Mouse (Mus musculus): Measurements from ENCODE around the gene Rgs6. TPM values are rescaled to one million over a fixed set of nuclear protein-coding genes. Genes with fewer than 3 reads are reported as not detected.

Gene Rgs6
- polyA plus RNA-seq, 1 experiment from 2014 or later: 1.5 TPM

GRCm38 (mm10) chr12:83083427-83083826 lies 495.3 kb downstream of the Rgs6 start:
- Histone ChIP-seq H3K4me2 (replicated peaks; ENCODE audit: low read depth) (no peak overlapping the region), H3K36me3 (ENCODE audit: control insufficient read depth, insufficient read depth, low read length) (no peaks in the 10 kb centered on the region), H3K9ac (ENCODE audit: low read length) (no peak overlapping the region), H3K4me1 (replicated peaks; ENCODE audit: control insufficient read depth, insufficient read depth) (no peaks in the 10 kb centered on the region), H3K9me3 (ENCODE audit: control insufficient read depth, low read length) (no peaks in the 10 kb centered on the region), H3K27ac (replicated peaks) (no peak overlapping the region), H3K4me3 (ENCODE audit: low read depth, low read length) (no peak overlapping the region), H3K27me3 (ENCODE audit: control insufficient read depth, insufficient read depth, low read length) (no peaks in the 10 kb centered on the region)
- ATAC-seq (ENCODE audit: low FRiP score, low TSS enrichment) (0 out of 2 replicates have a peak, but pooled peaks have one; percentile 43), DNase-seq (ENCODE audit: low spot score) (no peak)
- TF ChIP-seq CTCF (IDR thresholded peaks at IDR 0.05; ENCODE audit: low read depth) (no peak), EP300 (optimal IDR thresholded peaks at IDR 0.05) (no peak)
- WGBS: 81% methylated on average over 3 of the region's 4 CpGs

GRCm38 (mm10) chr12:83084614-83085013 lies 496.5 kb downstream of the Rgs6 start:
- H3K36me3 ChIP-seq (ENCODE audit: control insufficient read depth, insufficient read depth, low read length): no peaks in the 10 kb centered on the region
- no peak overlapping the region for H3K4me2 ChIP-seq (replicated peaks; ENCODE audit: low read depth)
- H3K4me3 ChIP-seq (ENCODE audit: low read depth, low read length): no peak overlapping the region
- ATAC-seq (ENCODE audit: low FRiP score, low TSS enrichment) (no peak), DNase-seq (ENCODE audit: low spot score) (no peak)
- H3K27ac ChIP-seq (replicated peaks): no peak overlapping the region
- no peak overlapping the region for H3K9ac ChIP-seq (ENCODE audit: low read length)
- H3K4me1 ChIP-seq (replicated peaks; ENCODE audit: control insufficient read depth, insufficient read depth): no peaks in the 10 kb centered on the region
- no peaks in the 10 kb centered on the region for H3K27me3 ChIP-seq (ENCODE audit: control insufficient read depth, insufficient read depth, low read length)
- no peaks in the 10 kb centered on the region for H3K9me3 ChIP-seq (ENCODE audit: control insufficient read depth, low read length)
- TF ChIP-seq EP300 (optimal IDR thresholded peaks at IDR 0.05): no peak
- TF ChIP-seq CTCF (IDR thresholded peaks at IDR 0.05; ENCODE audit: low read depth): no peak
- WGBS: 88% methylated on average over 5 of the region's 5 CpGs

- TF ChIP-seq CTCF (IDR thresholded peaks at IDR 0.05; ENCODE audit: low read depth): no peak
- TF ChIP-seq EP300 (optimal IDR thresholded peaks at IDR 0.05): no peak
- Histone ChIP-seq H3K27ac (replicated peaks) (no peak overlapping the region), H3K36me3 (ENCODE audit: control insufficient read depth, insufficient read depth, low read length) (no peaks in the 10 kb centered on the region), H3K9ac (ENCODE audit: low read length) (no peak overlapping the region), H3K4me1 (replicated peaks; ENCODE audit: control insufficient read depth, insufficient read depth) (no peaks in the 10 kb centered on the region), H3K4me3 (ENCODE audit: low read depth, low read length) (no peak overlapping the region), H3K9me3 (ENCODE audit: control insufficient read depth, low read length) (no peaks in the 10 kb centered on the region), H3K27me3 (ENCODE audit: control insufficient read depth, insufficient read depth, low read length) (no peaks in the 10 kb centered on the region), H3K4me2 (replicated peaks; ENCODE audit: low read depth) (no peak overlapping the region)
- DNase-seq (ENCODE audit: low spot score) (no peak), ATAC-seq (ENCODE audit: low FRiP score, low TSS enrichment) (no peak)
- 80% methylated on average over 4 of the region's 4 CpGs for WGBS
Measured at GRCm38 (mm10) chr12:83087010-83087409, 498.9 kb downstream of the Rgs6 start.

GRCm38 (mm10) chr12:83087555-83087954 lies 499.5 kb downstream of the Rgs6 start:
- ATAC-seq (ENCODE audit: low FRiP score, low TSS enrichment): peak; percentile 74
- no peaks in the 10 kb centered on the region for H3K9me3 ChIP-seq (ENCODE audit: control insufficient read depth, low read length)
- TF ChIP-seq EP300 (optimal IDR thresholded peaks at IDR 0.05) (no peak), CTCF (IDR thresholded peaks at IDR 0.05; ENCODE audit: low read depth) (no peak)
- H3K27me3 ChIP-seq (ENCODE audit: control insufficient read depth, insufficient read depth, low read length): no peaks in the 10 kb centered on the region
- H3K36me3 ChIP-seq (ENCODE audit: control insufficient read depth, insufficient read depth, low read length): no peaks in the 10 kb centered on the region
- no peak overlapping the region for H3K4me2 ChIP-seq (replicated peaks; ENCODE audit: low read depth)
- 0 out of 2 replicates have a peak overlapping the region, but pooled peaks have one; percentile 24 for H3K27ac ChIP-seq (replicated peaks)
- peak; percentile 30 for DNase-seq (ENCODE audit: low spot score)
- 35% methylated on average over 7 of the region's 7 CpGs for WGBS
- H3K4me1 ChIP-seq (replicated peaks; ENCODE audit: control insufficient read depth, insufficient read depth): no peaks in the 10 kb centered on the region
- no peak overlapping the region for H3K9ac ChIP-seq (ENCODE audit: low read length)
- no peak overlapping the region for H3K4me3 ChIP-seq (ENCODE audit: low read depth, low read length)

GRCm38 (mm10) chr12:83092001-83092400 lies 503.9 kb downstream of the Rgs6 start:
- H3K4me1 ChIP-seq (replicated peaks; ENCODE audit: control insufficient read depth, insufficient read depth): no peaks in the 10 kb centered on the region
- H3K4me2 ChIP-seq (replicated peaks; ENCODE audit: low read depth): no peak overlapping the region
- no peak overlapping the region for H3K4me3 ChIP-seq (ENCODE audit: low read depth, low read length)
- H3K27ac ChIP-seq (replicated peaks): no peak overlapping the region
- 76% methylated on average over 7 of the region's 7 CpGs for WGBS
- no peak overlapping the region for H3K9ac ChIP-seq (ENCODE audit: low read length)
- no peak for TF ChIP-seq EP300 (optimal IDR thresholded peaks at IDR 0.05)
- H3K9me3 ChIP-seq (ENCODE audit: control insufficient read depth, low read length): no peaks in the 10 kb centered on the region
- DNase-seq (ENCODE audit: low spot score) (no peak), ATAC-seq (ENCODE audit: low FRiP score, low TSS enrichment) (no peak)
- no peaks in the 10 kb centered on the region for H3K36me3 ChIP-seq (ENCODE audit: control insufficient read depth, insufficient read depth, low read length)
- no peaks in the 10 kb centered on the region for H3K27me3 ChIP-seq (ENCODE audit: control insufficient read depth, insufficient read depth, low read length)

- Histone ChIP-seq H3K27me3 (ENCODE audit: control insufficient read depth, insufficient read depth, low read length) (no peaks in the 10 kb centered on the region), H3K9ac (ENCODE audit: low read length) (no peak overlapping the region), H3K4me1 (replicated peaks; ENCODE audit: control insufficient read depth, insufficient read depth) (no peaks in the 10 kb centered on the region), H3K9me3 (ENCODE audit: control insufficient read depth, low read length) (no peaks in the 10 kb centered on the region), H3K4me3 (ENCODE audit: low read depth, low read length) (no peak overlapping the region), H3K36me3 (ENCODE audit: control insufficient read depth, insufficient read depth, low read length) (no peaks in the 10 kb centered on the region), H3K27ac (replicated peaks) (no peak overlapping the region), H3K4me2 (replicated peaks; ENCODE audit: low read depth) (no peak overlapping the region)
- ATAC-seq (ENCODE audit: low FRiP score, low TSS enrichment) (no peak), DNase-seq (ENCODE audit: low spot score) (no peak)
- TF ChIP-seq EP300 (optimal IDR thresholded peaks at IDR 0.05) (no peak), CTCF (IDR thresholded peaks at IDR 0.05; ENCODE audit: low read depth) (no peak)
- 58% methylated on average over 1 of the region's 1 CpGs for WGBS
Measured at GRCm38 (mm10) chr12:83097787-83098186, 509.7 kb downstream of the Rgs6 start.

Measured in stomach, postnatal 0 days (tissue).